Mouse (Mus musculus) kidney, adult 2 months (tissue): ENCODE measurements at regions not wholly inside any gene's neighbourhood (a gene's known extent, or its start where the extent isn't known, plus 50 kb on each side); places are given as distances from the start of the nearest gene placed in this dataset.

Source experiments
- DNase-seq: peaks from one replicate; pipeline ENCODE4 v3.0.0; 2021
- H3K27ac ChIP-seq: fragments of 200-500 bp; 2 replicates; pipeline ENCODE4 v1.5.1; 2012; ENCODE audit warnings: low read depth, low read length, control low read depth, inconsistent platforms; ENCODE audit not compliant: insufficient read depth
- H3K27me3 ChIP-seq: fragments of 200-500 bp; replicated peaks from 2 replicates; pipeline ENCODE4 v1.6.1; 2012; ENCODE audit warnings: mild to moderate bottlenecking, moderate library complexity, low read length, inconsistent platforms; ENCODE audit not compliant: control insufficient read depth, insufficient read depth
- H3K36me3 ChIP-seq: fragments of 200-500 bp; 2 replicates; pipeline ENCODE4 v1.6.1; 2012; ENCODE audit warnings: mild to moderate bottlenecking, moderate library complexity, low read length, inconsistent platforms; ENCODE audit not compliant: control insufficient read depth, insufficient read depth
- H3K4me1 ChIP-seq: fragments of 200-500 bp; 2 replicates; pipeline ENCODE4 v1.6.1; 2011; ENCODE audit warnings: low read length; ENCODE audit not compliant: control insufficient read depth, insufficient read depth
- H3K4me3 ChIP-seq: fragments of 200-500 bp; 2 replicates; pipeline ENCODE4 v1.5.1; 2011; ENCODE audit warnings: mild to moderate bottlenecking, low read depth, low read length, control low read depth; ENCODE audit not compliant: insufficient read depth
- CTCF ChIP-seq: fragments of 200-500 bp; conservative IDR thresholded peaks from 2 replicates; pipeline ENCODE4 v1.5.1; 2011; ENCODE audit warnings: low read depth, mild to moderate bottlenecking, control low read depth, low read length, moderate library complexity, mixed read lengths; ENCODE audit not compliant: insufficient read depth, insufficient read length
- POLR2A ChIP-seq: fragments of 200-500 bp; IDR thresholded peaks from one replicate; pipeline ENCODE4 v1.6.1; 2011; ENCODE audit warnings: low read depth, low read length, control low read depth
- WGBS: fragments of 180-500 bp; shearing (Covaris S2); methylation state at CpG from one replicate; pipeline ENCODE4 v1.1.7; 2018; 5-methylcytosine and 5-hydroxymethylcytosine counted together

DNA sequence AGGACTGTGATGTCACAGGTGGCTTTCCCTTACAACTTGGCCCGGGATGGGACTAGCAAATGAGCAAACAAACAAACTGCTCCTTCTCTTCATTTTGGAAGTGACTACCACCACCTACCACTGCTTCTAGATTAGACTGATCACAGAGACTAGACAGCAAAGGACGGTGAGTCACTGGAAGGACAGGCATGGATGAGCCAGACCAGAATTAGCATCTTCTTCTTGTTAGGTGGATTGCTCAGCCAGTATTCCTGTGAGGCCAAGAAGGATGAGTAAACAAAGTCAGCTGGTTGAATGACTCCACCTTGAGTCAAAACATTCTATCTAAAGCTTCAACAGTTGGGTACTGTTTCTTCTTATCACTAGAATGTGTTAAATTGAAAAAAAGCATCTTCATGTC, 385.1 kb upstream of the Mon1b start:
- no peaks in the 10 kb centered on the region for H3K36me3 ChIP-seq
- H3K27me3 ChIP-seq, result no peaks in the 10 kb centered on the region
- H3K27ac ChIP-seq, result no peak overlapping the region
- H3K4me3 ChIP-seq, result no peak overlapping the region
- 80% methylated on average over 2 of the region's 2 CpGs for WGBS
- DNase-seq, result no peak
- TF ChIP-seq CTCF (no peak), POLR2A (no peak)
- no peaks in the 10 kb centered on the region for H3K4me1 ChIP-seq

DNA sequence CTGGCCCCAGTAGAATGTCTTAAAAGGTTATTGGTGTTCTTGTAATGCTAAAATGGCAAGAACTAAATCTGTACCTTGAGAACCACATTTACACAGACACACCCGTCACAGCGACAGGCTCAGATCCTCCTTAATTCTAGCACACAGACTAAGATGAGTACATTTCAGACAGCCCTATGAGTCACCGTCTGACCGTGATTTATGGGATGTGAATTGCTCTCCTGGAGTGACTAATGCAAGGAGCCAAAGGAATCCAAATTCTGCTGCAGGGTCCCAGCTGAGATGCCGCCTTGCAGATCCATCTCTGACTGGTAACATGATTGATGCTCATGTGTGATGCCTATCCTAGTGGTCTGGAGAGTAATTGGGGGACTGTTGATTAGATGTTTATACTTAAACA, 381.3 kb upstream of the Mon1b start:
- no peak for DNase-seq
- no peaks in the 10 kb centered on the region for H3K4me1 ChIP-seq
- no peak overlapping the region for H3K4me3 ChIP-seq
- no peaks in the 10 kb centered on the region for H3K36me3 ChIP-seq
- WGBS, result 61% methylated on average over 5 of the region's 5 CpGs
- H3K27ac ChIP-seq, result no peak overlapping the region
- H3K27me3 ChIP-seq, result no peaks in the 10 kb centered on the region
- TF ChIP-seq CTCF (no peak), POLR2A (no peak)

DNA sequence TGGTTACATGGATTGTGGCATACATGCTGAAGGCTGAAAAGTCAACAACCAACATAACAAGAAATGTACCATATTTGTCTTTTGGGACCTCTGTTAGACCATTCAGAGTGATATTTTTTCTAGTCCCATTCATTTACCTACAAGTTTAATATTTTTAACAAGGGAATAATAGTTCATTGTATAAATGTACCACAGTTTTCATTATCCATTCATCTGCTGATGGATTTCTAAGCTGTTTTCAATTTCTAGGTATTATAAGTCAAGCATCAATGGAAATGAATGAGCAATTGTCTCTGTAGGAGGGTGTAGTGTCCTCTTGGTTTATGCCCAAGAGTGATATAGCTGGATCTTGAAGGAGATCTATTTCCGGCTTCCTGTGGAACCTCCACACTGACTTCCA, 375.9 kb upstream of the Mon1b start:
- no peak overlapping the region for H3K4me3 ChIP-seq
- WGBS, result 91% methylated on average over 1 of the region's 1 CpGs

DNA sequence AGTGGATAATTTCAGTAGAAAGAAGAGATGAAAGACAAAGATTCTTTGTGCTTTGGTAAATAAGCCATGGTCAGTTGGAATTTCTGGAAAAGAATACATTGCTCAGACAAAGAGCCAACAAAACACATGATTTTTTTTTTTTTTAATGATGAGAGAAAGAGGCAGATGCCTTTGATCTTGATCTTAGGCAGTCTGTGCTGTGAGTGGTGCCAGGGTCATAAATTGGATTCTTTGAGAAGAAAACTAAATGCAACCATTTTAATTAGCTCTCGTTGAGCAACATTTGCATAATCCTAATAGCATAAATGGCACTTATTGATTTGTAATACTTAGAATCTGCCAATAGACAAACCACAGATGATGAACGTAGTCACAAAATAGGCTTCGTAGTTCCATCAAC, 372.1 kb upstream of the Mon1b start:
- no peak overlapping the region for H3K27ac ChIP-seq
- H3K36me3 ChIP-seq, result no peaks in the 10 kb centered on the region
- H3K4me3 ChIP-seq, result no peak overlapping the region
- WGBS, result 84% methylated on average over 3 of the region's 3 CpGs
- no peak for DNase-seq
- H3K27me3 ChIP-seq, result no peaks in the 10 kb centered on the region
- no peak for TF ChIP-seq CTCF
- TF ChIP-seq POLR2A, result no peak
- no peaks in the 10 kb centered on the region for H3K4me1 ChIP-seq

More for the DNA sequence above, 375.9 kb upstream of the Mon1b start:
- no peak overlapping the region for H3K27ac ChIP-seq
- H3K36me3 ChIP-seq, result no peaks in the 10 kb centered on the region
- no peaks in the 10 kb centered on the region for H3K27me3 ChIP-seq
- H3K4me1 ChIP-seq, result no peaks in the 10 kb centered on the region
- no peak for DNase-seq
- TF ChIP-seq CTCF, result no peak
- TF ChIP-seq POLR2A, result no peak

DNA sequence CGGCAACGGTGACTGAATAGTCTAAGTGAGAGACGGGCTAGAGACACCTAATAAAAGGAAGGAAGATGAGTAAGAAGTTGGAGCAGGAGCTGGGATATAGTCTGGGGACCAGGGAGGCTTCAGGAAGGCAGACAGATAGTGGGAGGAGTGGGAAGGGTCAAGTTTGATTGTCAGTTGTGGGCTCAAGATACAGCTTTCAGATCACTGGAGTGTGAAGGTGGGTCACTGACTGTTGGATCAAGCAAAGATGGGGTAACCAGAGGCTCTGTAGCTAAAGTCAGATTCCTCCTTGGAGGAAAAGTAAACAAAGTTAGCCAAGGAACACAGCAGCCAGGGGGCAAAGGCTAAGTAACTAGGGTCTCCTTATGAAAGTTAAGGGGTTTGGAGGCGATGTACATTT, 364.1 kb upstream of the Mon1b start:
- Histone ChIP-seq H3K27me3 (no peaks in the 10 kb centered on the region), H3K36me3 (no peaks in the 10 kb centered on the region), H3K4me1 (no peaks in the 10 kb centered on the region), H3K4me3 (no peak overlapping the region), H3K27ac (no peak overlapping the region)
- WGBS, result 50% methylated on average over 4 of the region's 4 CpGs
- DNase-seq, result no peak
- TF ChIP-seq POLR2A, result no peak
- TF ChIP-seq CTCF, result no peak

DNA sequence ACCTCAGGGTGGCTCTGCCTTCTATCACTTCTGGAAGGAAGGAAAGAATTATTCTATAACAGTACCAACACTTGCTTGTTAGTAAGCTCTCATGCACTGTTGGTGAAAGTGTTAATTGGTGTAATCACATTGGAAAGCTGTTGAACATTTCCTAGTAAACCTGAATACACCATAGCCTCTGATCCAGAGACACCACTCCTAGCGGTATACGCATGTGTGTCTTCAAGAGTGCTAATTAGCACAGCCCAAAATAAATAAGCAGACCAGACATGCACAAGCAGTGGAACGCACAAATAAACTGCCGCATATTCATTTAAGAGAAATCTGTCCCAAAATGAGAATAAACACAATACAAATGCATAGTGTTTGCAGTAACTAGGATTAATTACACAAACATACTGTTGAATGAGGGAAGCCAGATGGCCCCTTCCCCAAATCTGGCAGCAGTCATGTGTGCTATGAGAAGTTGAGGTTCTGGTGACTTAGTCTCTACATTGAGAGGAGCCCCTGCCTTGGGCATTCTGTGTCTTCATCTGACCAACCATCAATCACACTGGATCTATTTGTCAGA, 335.0 kb upstream of the Mon1b start:
- TF ChIP-seq POLR2A (no peak), CTCF (no peak)
- Histone ChIP-seq H3K4me3 (no peak overlapping the region), H3K36me3 (no peaks in the 10 kb centered on the region), H3K27me3 (no peaks in the 10 kb centered on the region; the same call in 1 of the 2 replicates), H3K4me1 (no peaks in the 10 kb centered on the region), H3K27ac (no peak overlapping the region)
- DNase-seq, result no peak
- WGBS, result 93% methylated on average over 4 of the region's 4 CpGs

DNA sequence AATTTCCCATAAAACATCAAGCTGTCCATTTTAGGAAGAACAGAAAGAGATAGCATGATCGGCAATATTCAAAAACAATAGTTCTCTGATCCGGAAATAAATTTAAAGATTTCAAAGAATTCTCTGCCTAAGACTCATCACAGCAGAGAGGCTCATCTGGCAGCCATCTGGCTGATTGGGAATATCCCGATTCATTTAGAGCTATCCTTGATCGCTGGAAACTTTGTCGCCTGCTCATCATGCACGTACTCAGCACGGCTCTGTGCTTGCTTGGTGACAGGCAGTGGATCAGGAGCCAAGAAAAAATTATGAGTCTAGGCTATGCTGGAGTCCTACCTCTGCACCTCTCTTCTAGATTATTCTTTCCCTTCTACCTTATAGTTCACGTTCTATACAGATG, 332.0 kb upstream of the Mon1b start:
- Histone ChIP-seq H3K36me3 (no peaks in the 10 kb centered on the region), H3K27me3 (no peaks in the 10 kb centered on the region; the same call in 1 of the 2 replicates), H3K27ac (no peak overlapping the region), H3K4me3 (no peak overlapping the region), H3K4me1 (no peaks in the 10 kb centered on the region)
- TF ChIP-seq CTCF (no peak), POLR2A (no peak)
- DNase-seq, result no peak
- WGBS, result 84% methylated on average over 8 of the region's 8 CpGs
